Mouse (Mus musculus) G1E (cell line): Measurements from ENCODE around the gene 1700037C18Rik.

Source experiments
- CTCF ChIP-seq: IDR thresholded peaks from 2 replicates; pipeline ENCODE4 v1.5.1; 2012; ENCODE audit warnings: low read depth, low read length, inconsistent platforms, mixed read lengths
- GATA1 ChIP-seq: IDR thresholded peaks from 2 replicates; pipeline ENCODE4 v1.6.1; 2012; ENCODE audit warnings: borderline replicate concordance, low read length, inconsistent platforms, mixed read lengths
- POLR2AphosphoS5 ChIP-seq: IDR thresholded peaks from 2 replicates; pipeline ENCODE4 v1.6.1; 2012; ENCODE audit warnings: low read depth, low read length, inconsistent platforms; ENCODE audit not compliant: insufficient replicate concordance

DNA sequence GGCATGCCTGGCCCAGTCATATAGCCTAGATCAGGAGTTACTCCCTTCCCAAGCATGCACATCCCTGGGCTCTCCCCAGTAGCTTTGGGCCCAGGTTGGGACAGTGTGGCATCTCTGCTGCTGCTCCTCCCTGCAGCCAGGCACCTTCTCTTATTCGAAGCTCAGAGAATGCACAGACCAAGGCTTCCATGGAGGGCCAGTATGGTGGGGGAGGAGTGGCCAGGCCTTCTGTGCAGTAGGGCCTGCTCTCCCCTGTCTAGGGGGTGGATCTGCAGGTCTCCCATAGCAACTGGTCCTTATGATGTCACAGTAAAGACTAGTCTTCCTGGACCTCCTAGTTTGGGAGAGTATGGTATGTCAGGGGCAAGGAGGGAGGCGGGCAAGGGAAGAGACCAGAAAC is 1.0 kb downstream of the 1700037C18Rik start:
- TF ChIP-seq CTCF (no peak), GATA1 (no peak), POLR2AphosphoS5 (no peak)
